Mouse (Mus musculus) left cerebral cortex, adult 18-20 months (tissue): Measurements from ENCODE around the gene Fgf22. TPM values are rescaled to one million over a fixed set of nuclear protein-coding genes. Genes with fewer than 3 reads are reported as not detected.

ENCODE experiments used
- DNase-seq, 2 experiments: peaks; one replicate each; pipeline ENCODE4 v3.0.0; 2021 to 2022; ENCODE audit warnings: low spot score in 2 of 2, mixed read lengths in 1 of 2
- total RNA-seq, 2 experiments: library from RNA; stranded (reverse); gene quantifications; 2 replicates each; pipeline ENCODE4 v1.2.3; 2021

Fgf22 gene
- total RNA-seq, 2 experiments from 2014 or later = 4.3 to 5.6 TPM

DNA sequence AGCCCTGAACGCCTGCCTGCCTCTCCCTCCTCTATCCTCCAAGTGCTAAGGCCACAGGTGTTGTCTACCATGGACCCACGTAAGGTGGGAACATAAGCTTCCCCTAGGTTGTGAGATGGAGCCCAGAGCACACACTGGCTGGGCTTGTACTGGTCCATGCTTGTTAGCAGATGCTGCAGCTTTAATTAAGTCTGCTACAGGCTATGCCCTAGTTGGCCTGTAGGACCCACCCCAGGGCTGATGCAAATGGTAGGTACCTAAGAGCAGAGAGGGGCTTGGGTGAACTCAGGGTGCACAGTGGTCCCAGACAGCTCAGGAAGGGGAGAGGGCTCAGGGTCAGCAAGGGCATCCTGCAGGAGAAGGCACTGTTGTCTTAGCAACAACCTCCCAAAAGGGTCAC, 34.7 kb downstream of the Fgf22 start:
- DNase-seq = no peak

DNA sequence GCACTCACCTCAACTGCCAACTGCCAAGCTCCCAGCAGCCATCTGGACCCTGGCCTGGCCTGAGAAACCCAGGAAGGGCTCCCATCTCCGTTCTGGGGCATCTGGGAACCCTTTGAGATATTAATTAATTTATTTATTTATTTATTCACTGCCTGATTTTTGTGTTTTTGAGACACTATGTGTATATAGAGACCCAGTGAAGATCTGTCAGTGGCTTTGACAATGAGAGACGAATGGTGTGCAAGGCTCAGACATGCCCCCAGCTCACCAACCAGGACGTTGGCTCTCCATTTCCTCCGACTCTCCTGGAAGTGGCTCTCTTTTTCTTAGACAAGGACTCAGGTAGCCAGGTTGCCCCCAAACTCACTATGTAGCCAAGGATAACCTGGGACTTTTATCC, 36.0 kb downstream of the Fgf22 start, which contains the start of gene Prss57:
Gene Prss57 (minus strand): TSS at position 101 of the 400 bp plus-strand sequence.
- no peak for DNase-seq

DNA sequence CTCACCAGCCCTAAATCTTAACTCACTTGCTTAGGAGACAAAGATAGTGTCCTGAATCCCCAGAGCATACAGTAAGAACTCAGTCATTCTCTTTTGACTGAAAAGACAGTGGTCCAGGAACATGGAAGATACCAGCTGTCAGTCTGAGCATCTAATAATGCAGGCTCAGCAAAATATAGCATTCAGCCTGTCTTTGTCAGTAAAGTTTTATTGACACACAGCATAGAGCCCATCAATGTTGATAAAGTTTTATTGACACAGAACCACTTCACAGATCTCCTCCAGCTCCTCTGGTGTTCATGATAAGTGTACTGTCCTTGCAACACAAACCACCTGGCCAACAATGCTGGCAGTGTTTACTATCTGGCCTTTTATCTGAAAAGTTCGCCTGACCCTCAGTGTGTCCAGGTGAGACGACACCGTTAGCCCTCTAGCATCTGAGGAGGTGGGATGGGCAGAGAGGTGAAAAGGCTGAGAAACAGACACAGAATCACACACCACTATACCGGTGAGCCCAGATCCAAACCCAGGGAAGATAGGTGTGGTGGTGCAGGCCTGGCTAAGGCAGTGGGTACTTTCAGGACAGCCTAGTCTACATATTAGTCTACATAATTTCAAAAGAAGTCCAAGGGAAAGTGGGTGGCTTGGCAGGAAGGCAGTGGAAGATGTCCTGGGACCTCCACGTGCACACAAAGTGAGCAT, 37.6 kb downstream of the Fgf22 start:
- no peak for DNase-seq

DNA sequence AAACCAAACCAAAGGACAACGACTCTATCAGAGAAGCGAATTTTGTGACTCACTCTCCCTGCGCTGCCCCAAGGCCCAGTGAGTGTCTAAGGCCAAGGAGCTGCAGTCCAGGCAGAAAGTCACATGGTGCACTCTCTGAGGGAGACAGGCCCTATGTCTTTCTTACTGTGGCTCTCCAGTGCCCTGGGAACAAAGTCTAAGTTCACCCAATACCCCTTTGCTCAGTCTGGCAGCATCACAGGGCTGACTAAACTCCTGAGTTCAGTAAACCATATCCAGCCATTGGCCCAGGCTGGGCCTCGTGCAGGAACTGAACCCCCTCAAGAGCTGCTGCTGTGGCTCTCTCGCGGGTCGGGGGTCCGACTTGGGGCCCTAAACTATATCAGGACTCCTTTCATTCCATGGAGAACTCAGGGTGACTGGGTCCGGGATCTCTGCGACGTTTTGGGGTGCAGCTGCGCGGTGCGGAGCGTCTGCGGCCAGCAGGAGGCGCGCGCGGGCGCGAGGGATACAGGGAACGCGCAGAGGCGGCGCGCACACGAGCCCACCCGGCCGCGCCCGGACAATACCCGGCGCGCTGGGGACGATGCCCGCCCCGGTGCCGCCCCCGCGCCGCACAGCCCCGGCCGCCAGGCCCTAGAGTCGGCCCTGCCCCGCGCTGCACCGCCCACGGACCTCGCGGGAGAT, 38.3 kb downstream of the Fgf22 start, which contains the start of gene Palm:
Gene Palm (plus strand): TSS at position 522 of the 687 bp plus-strand sequence.
- peak; percentile 85 to 90 for DNase-seq

DNA sequence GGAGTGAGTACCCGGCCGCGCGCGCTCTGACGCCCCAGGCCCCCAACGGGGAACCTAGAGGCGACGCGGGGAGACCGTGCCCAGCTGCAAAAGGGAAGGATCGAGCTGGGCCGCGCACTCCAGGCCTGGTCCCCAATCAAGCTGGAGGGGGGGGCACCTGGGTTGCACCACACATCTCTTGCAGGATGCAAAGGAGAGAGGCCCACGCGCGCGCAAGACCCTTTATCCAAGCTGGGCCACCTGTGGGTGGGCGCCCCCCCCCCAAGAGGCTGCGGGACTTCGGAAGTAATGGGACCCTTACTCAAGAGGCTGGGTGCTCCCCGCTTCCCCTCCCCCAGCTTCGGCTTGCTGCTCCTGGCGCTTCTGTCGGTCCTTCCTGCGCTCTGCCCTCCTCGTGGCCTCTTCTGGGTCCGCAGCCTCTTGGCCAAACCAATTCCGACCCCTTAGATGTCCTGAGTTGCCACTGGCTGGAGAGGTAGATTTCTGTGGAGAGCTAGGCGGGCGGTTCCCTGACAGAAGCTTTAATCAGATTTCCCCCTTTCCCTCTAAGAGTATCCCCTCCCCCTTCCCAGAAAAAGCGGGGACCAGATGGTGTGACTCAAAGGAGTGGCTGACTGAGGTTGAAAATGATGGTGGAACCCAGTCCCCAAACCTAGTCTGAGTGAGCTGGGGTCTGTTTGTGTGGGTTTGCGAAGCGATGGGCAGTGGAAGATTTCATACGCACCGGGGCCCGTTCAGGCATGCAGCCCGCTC, 39.0 kb downstream of the Fgf22 start:
- DNase-seq = peak; percentile 49 to 60

DNA sequence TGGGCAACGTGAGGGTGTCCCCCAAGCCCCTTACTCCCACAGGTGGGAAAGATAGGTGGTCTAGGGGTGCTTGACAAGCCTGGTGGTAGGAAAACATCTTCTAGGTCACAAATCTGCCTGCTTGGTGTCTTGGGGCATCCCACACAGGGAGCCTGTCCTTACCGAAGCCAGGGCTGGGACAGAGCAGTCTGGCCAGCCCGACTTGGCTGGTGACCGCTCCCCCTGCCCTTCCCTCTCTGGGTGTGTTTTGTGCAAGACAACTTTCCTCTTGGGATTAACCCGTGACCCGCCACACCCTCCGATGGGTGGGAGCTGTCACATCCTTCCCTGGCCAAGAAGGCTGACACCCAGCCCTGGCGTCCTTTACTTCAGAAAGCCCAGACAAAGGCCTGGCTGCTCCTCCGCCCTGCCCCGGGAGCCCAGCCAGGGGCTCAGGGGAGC, 39.6 kb downstream of the Fgf22 start:
- DNase-seq = no peak

DNA sequence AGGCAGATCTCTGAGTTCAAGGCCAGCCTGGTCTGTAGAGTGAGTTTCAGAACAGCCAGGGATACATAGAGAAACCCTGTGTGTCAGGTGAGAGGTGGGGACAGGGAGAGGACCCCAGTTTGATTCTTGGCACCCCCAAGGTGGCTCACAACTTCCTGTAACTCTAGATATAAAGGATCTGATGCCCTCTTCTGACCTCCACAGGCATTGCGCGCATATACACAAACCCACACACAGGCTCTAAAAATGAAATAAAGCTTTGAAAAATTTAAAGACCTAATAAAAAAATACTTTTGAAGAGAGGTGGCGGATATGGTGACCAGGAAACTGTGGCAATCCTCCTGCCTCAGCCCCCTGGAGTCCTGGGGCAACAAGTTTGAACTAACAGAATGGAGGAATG, 41.0 kb downstream of the Fgf22 start:
- DNase-seq = no peak

DNA sequence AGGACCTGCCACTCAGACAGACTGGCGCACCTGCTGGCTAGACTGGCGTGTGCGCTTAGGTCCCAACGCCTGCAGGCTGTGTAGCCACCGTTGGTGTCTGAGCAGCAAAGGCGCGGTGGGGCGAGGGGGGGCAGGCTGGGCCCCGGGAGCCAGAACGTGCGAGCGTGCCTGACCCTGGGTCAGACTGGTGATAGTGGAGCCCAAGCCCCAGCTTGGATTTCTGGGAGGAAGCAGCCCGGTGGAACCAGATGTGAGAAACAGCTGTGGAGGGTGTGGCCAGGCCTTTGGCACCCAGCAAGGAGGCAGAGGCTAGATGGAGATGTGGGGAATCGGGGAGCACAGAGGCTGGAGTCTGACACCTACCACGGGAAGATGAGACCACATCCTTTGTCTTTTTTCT, 42.5 kb downstream of the Fgf22 start:
- no peak for DNase-seq

DNA sequence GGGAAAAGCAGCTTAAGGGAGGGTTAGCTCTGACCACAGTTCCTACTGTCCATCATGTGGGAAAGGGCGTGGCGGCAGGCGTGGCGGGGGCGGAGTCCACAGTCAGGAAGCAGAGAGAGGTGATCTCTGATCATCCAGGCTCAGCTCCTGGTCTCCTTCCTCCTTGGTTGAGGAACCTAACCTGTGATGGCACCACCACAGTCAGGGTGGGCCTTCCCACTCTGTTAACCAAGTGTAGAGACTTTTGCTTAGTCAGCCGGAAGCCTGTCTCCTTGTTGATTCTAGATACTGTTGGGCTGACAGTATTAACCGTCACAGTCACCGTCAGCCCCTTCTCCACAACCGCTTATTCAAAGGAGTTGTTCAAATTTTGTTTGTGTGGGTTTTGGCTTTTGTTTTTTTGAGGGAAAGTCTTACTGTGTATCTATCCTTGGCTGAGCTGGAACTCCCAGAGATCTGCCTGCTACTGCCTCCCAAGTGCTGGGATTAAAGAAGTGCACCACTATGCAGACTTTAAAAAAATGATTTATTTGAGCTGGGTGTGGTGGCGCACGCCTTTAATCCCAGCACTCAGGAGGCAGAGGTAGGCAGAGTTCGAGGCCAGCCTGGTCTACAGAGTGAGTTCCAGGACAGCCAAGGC, 43.5 kb downstream of the Fgf22 start:
- no peak for DNase-seq

DNA sequence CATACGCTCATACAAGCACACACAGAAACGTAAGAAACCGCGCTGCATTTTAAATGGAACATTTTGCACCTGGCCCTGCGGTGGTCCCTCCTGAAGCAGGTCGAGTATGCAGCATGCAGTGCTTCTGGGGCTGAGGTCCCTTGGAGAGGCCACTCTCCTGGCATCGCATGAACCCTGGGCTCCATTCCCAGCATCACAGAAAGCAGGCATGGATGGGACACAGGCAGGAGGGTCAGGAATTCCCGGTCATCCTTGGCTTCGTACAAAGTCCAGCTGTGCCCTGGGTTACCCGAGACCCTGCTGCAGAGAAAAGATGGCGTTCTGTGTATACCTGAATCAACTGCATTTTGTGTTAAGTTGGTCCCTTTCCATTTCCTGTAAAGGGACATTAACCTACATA, 45.6 kb downstream of the Fgf22 start:
- no peak for DNase-seq

DNA sequence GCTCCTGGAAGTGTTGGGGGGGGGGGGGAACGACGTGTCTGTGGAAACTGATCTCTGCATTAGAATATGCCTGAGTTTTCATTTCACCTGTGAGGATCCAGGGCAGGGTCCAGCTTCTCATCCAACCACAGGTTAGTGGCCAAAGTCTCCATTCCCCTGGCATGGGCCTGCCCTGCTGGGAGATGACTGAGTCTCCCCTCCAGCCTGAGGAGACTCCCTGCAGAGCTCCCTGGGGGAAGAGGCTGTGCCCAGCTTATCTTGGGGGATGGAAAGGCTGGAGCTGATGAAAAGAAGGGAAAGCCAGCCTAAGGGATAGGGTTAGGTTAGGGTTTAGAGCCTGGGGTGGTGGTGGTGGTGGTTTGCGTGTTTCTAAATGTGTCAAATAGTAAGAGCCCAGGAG, 47.0 kb downstream of the Fgf22 start:
- DNase-seq = no peak

DNA sequence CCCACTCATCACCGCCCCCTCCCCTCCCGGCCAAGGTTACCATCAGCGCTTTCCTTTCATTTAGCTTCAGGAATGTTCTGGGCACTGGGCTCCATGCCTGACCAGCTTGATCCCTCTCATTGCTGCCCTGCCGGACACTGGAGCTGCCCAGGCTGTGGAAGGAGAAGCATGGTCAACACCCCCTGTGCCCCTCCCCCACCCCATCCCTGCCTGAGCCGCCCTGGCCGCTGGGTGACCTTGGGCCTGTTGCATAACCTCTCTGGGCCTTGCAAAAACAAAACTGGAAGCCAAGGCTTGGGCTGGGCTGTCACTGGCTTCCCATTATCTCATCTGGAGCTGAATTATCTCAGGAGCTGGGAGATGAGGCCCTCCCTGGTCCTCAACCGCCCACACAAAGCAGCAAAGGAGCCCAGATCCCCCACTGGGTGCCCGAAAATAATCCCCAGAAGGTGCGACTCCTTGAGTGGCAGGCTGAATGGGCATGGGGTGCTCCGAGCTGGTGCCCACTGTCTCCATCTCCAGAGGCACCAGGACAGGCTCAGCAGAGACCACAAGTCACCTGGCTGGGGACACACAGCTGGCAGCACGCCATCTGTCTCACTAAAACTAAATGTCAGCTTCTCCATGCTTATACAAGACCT, 47.6 kb downstream of the Fgf22 start:
- DNase-seq = peak in 1 of 2 experiments; percentile 59

DNA sequence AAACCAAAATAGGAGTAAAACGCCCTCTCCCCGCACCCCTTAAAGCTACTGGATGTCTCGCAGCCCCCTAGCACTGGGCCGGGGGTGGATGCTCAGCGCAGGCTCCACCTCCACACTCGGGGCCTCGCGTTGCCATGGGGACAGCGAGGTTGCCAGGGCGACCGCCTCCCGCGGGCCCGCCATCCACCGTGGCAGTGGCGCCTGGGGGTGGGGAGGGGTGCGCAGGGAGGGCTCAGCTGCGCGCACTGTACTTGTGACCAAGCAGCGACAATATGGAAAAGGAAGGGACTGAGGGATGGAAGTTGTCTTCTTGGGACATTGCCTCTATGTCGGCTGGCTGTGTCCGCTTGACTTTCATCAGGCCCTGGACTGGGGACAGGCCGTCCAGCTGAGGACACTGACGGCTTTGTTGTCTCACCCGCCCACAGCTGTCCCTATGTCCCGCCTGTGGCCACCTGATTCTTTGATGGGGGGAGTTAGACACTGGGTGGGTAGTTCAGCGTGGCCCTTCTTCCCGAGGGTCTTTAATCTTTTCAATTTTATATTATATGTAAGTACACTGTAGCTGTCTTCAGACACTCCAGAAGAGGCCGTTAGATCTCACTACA, 48.9 kb downstream of the Fgf22 start:
- DNase-seq = peak; percentile 90 to 96

DNA sequence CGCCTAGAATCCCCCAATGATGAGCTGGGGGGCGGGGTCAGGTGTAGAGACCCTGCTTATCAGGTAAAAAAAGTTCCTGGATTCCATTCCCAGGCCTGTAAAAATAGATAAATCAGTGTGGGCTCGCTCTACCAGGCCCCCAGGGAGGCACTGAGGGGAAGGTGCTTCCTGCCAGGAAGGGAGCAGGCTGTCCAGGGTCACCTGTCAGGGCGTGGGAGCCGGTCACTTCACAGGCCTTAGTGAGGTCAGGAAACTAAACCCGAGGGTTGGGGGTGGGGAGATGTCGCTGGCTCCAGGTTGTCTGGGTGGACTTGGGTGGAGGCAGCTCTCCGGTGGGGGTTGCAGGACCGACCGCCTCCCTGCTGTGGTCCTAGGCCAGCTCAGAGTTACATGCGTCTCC, 50.8 kb downstream of the Fgf22 start:
- DNase-seq = no peak

DNA sequence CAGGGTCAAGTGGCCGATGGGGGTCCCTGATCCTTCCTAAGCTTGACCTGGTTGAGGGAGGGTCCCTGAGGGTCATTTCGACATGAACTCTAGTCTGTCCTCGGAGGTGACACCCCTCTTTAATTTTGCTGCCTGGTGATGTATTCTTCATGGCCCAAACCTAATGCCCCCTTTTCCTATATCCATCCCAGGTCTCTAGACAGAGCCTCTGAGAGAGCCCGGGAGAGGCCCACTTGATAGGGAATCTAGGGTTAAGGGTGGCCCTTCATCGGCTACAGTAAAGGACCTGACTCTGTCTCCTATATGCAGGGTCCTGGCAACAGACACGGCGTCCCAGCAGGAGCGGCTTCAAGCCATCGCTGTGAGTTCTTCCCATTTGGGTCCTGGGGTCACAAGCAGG, 51.5 kb downstream of the Fgf22 start:
- no peak for DNase-seq

DNA sequence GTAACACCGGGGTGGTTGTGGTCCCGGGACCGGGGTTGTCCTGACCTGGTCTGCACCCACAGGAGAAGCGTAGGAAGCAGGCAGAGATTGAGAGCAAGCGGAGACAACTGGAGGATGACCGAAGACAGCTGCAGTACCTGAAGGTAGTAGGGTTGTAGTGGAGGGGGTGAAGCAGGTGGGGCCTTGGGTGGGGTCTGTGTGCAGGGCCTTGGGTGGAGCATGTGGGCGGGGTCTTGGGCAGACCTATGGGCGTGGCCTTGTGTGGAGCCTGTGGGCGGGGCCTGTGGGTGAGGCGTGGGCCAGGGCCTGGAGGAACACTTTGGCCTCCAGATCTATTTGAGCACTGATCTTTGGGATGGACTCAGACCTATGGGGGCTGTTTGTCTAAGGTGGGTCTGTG, 52.1 kb downstream of the Fgf22 start:
- DNase-seq = no peak

DNA sequence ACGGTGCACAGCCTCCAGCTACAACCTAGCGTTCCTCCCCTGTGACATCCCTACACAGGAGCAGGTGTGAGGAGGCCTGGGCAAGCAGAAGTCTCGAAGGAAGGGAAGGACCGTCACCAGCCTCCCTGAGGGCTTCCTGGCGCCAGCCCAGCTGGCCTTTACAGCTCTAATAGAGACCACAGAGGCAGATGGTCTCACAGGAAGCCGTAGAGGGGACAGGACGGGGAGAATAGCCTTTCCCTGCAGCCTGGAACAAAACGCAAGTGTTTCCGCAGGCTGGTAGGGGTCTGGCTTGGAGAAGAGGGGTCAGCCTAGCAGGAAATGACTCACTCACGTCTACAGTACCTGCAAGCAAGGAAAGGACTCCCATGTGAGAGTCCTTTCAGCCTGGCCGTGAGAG, 53.0 kb downstream of the Fgf22 start:
- no peak for DNase-seq
